Mouse (Mus musculus): Measurements from ENCODE around the gene Spon1.

The Spon1 gene

DNA sequence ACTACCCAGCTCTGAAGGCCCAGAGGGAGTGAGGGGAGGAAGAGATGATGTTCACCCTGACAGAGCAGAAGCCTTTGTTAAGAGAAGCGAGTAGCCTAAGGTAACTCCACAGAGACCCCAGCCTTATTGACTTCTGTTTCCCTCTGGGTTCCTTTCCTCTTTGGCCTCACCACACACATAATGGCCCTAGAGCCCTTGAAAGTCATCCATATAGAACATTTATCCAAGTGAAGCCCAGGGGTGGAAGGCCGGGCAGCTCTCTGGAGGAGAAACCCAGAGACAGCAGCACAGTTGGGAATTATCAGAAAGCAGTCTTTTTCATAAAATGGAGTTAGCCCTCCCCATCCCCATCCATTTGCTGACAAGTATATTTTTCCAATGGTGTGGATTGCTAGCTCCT, 75.7 kb downstream of the Spon1 start:
- no peak for DNase-seq (ENCODE audit: low spot score in 2 of 2)

DNA sequence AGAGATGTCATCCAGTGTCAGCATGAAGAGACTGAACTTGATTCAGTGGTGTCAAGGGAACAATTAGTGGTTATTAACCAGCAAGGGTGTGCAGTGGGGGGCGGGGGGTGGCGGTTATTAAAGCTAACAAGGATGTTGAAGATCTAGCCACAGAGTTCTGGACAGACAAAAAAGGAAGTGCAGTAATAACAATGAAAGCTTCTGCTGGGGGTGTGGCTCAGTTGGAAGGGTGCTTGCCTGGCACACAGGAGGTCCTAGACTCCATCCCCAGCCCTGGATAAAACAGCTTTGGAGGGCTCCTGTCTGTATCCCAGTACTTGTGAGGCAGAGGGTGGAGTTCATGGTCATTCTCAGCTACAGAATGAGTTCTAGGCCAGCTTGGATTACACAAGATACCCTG, 77.4 kb downstream of the Spon1 start:
- no peak for DNase-seq (ENCODE audit: low spot score in 2 of 2)

DNA sequence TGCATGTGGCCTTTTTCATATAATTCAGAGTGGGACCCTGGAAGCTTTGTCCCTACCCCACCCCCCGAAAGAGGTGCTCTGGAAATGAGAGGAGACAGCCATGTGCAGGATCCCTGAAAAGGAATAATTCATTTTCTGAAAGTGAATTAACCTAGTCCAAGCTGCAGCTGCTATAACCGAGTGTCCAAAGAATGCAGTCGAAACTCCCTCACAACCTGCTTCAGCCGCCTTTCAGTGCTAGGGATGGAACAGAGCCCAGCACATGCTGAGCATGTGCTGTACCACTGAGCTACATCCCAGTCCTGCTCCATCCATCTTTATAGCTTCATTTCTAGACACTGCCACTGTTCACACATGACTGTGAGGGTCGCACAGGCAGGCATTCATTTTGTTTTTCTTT, 79.4 kb downstream of the Spon1 start:
- no peak for DNase-seq (ENCODE audit: low spot score in 2 of 2)

DNA sequence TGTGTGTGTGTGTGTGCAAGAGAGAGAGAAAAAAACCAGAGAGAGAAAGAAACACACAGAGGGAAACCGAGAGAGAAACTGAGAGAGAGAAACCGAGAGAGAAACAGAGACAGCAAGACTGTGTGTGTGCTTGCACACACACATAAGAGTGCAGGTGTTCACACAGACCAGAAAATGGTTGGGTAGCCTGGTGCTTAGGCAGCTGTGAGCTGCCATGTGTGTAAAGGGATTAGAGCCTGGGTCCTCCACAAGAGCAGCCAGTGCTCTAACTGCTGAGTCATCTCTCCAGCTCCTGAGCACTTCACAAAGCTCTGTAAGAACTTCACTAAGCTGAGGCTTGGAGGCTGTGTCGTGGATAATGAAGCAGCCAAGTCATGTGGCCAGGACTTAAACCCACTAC, 80.8 kb downstream of the Spon1 start:
- DNase-seq (ENCODE audit: low spot score in 2 of 2): no peak

DNA sequence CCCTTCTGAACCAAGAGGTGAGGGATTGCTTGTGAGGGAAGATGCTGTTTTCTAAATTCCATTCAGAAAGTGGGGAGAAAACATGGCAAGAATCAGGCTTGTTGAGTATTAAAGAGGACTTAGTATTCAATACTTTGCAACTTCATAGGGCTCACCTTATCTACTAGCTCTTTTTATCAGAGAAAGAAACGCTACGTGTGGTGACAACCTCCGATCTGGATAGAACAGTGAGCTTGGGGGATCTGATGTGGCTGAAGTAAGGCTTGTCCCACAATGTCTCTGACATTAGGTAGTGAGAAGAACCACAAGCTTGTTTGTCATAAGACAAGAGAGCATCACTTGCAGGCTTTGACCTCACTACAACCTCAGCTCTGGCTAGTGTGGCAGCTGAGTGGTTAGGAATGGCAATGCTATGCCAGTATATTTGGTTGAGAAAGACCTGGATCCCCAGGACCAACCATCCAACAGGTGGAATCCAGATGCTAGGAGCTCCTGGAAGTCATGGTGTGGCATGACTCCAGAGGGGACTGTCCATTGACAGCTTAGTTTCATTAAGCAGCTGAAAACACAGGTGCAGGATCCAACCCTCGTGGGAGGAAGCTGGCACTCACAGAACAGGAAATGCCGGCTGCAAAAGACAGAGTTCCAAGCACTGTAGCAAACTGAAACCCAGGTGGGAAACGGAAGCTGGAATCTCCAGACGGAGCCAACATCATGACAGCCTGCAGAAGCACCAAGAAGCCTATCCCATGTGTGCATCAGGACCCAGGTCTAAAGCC, 81.4 kb downstream of the Spon1 start:
- no peak for DNase-seq (ENCODE audit: low spot score in 2 of 2)

DNA sequence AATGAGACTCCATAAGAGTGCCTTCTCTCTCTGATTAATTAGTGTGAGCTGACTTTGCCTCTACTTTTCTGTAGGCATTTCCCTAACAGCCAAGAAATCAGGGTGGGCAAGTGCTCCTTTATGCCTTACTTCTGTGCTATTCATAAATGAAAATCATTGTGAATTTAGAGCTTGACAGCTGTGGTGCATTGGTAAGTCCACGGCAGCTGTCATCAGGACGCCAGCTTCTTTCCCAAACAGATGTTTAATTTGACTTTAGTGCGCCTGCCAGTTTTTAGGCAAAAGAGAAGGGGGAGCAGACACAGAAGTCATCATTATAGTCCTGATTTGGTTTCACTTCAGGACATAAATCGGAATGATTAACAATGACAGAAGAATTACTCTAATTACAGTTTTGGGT, 84.6 kb downstream of the Spon1 start:
- DNase-seq (ENCODE audit: low spot score in 2 of 2): no peak

DNA sequence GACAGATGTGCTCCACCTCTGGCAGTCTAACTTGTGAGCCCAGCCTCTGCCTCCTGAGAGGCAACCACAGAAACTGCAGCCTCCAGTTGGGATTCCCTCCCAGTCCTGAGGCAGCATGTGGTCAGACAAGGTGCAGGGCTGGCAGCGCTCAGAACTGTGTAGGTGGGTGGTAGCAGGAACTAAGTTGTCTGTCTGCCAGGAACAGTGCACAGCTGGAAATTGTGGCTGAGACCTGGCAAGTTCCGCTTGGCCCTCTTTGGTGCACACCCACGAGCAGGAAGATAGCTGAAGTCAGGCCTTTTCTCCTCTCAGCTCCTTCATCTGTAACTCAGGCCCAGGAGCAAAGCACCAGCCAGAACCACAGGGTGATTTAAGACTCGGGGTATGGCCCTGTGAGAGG, 89.6 kb downstream of the Spon1 start:
- DNase-seq (ENCODE audit: low spot score in 2 of 2): no peak

DNA sequence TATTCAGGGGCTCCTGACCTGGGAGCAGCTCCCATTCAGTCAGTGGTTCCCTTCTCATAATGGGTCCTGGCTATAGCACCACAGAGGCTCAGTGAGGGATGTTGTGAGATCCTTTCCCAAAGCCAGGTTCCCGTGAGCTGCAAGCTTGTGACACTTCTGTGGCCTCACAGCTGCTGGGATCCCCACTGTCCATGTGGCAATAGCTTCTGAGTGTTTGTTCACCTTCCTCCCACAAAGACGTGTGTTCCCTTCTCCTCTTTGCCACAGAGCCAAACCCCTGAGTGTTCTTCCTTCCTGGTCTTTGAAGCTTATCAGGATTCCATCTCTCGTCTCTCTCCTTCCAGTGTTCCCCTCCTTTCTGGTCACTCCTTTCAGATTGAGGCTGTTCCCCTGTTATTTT, 90.3 kb downstream of the Spon1 start:
- no peak for DNase-seq (ENCODE audit: low spot score in 2 of 2)

DNA sequence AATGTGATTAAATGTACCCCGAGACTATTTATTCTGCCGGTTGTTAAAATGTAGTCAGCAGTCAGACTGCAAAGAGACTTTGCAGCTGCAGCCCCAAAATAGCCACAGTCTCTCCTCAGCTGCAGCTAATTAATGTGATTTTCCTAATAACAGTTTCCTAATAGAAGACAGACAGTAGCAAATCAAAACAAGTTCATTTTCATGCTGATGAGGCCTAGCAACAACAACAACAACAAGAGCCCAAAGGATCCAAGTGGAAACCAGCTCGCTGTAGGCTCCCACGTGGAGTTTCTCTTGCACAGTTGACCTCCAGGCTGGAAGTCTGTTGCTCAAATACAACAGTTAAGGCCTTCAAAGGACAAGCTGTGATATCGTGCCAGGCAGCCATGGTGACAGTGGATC, 93.7 kb downstream of the Spon1 start:
- DNase-seq (ENCODE audit: low spot score in 2 of 2): no peak

DNA sequence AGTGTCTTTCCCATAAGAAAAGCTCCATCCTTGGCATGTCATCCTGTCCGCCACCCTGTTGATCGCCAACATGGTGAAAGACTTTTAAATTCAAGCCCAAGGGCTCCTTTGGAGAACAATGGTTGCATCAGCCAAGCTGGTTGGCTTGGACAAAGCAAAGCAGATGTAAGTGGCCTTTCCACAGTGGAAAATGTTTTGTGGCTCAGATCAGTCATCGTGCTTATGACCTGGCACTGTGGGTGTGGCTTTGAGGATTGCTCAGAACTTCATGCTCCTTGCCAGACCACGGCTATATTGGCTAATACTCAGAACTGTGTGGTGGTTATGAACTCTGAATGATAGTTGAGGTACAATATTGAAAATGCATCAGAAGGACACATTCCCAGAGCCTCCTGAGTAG, 96.2 kb downstream of the Spon1 start:
- DNase-seq (ENCODE audit: low spot score in 2 of 2): no peak

DNA sequence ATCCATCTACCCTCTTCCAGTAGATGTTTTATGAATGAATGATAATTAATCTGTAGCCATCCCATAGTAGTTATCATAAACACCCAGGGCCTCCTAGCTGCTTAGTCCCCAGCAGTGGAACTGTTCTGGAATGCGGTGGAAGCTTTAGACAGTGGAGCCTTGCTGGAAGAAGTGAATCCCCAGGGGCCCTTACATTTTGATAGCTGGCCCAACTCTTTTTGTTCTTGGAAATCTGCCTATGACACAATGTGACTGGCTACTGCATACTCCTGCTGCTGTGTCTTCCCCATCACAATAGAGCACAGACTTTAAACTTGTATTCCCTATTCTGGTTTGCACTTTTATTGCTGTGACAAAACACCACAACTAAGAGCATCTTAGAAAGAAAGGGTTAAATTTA, 107.0 kb downstream of the Spon1 start:
- no peak for DNase-seq (ENCODE audit: low spot score in 2 of 2)

DNA sequence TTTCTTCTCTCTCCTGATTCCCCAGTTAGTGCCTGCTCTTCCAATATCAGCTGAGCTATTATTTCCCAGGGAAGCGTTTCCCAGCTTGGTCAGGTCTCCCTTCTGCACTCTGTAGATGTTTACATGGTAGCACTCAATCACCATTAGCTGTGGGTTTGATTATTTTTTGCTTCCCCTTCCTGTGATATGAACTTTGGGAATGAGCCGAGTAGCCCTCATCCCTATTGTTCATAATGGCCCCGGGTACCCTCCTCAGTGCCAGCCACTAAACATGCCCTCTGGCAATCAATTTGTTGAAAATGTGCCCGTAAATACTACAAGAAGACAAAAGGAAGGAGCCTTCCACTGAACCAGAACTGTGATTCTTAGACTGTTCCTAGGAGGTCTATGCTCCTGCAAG, 111.7 kb downstream of the Spon1 start:
- DNase-seq (ENCODE audit: low spot score in 2 of 2): no peak

DNA sequence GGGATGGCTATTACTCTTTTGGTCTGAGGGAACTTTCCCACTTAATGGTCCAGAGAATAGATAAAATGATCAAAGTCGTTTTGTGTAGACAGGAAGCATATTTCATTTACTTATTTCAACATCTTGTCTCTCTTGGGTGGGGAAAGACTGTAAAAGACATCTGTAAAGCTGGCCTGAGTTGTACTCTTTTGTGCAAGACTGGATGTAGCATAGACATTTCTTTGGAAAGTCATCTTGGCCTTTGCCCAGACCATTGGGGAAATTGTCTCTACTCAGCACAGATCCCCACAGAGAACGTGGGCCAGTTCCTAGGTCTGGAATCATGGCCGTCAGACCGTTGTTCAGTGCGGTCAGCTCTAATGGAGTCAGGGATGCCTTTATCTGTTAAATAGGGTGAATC, 112.1 kb downstream of the Spon1 start:
- DNase-seq (ENCODE audit: low spot score in 2 of 2): no peak

DNA sequence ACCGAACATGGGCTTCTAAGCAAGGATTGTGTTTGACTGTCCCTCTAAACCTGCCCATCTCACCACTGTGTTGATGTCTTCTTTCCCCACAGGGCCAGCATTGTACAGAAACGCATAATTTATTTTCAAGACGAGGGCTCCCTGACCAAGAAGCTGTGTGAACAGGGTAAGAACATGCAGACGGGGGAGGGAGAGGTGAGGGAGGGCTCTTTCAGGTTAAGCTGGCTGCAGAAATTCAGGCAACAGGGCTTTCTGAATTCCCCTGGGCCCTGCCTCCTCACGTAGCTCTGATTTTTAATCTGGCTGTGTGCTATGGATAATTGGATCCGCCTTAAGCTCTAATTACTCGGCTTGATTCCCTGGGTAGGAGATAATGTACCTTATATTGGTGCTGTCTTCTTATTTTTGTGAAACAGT, 113.3 kb downstream of the Spon1 start:
- no peak for DNase-seq (ENCODE audit: low spot score in 2 of 2)

DNA sequence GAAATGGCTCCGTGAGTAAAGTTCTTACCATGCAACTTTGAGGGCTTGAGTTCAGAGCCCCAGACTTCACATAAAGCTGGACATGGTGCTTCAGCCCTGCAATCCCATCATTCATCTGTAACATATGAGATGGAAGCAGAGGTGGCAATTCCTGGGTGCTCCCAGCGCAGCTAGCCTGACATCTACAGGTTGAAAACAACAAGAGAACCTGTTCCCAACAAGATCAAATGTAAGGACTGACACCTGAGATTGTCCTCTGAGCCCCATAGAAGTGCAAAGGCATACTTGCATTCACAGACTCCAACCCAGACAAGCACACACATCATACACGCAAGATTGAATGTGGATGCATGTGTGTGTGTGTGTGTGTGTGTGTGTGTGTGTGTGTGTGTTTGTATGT, 114.2 kb downstream of the Spon1 start:
- DNase-seq (ENCODE audit: low spot score in 2 of 2): no peak

DNA sequence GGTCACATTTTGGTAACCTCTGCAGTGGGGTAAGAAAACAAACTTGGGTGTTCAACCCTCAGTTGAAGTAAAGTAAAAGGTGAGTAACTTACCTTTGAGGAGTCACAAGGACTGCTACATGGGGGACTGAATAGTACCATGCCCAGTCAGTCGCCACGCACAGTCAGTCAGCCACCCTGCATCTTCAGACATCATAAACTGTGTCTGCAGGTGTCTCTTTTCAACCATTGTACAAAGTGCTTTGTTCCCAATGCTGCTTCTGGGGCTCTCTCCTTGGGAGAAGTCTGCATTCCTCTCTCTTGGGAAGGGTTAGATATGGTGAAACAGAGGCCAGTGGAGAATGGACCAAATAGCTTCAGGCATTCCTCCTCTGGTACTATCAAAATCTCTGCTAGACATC, 125.0 kb downstream of the Spon1 start:
- DNase-seq (ENCODE audit: low spot score in 2 of 2): no peak

DNA sequence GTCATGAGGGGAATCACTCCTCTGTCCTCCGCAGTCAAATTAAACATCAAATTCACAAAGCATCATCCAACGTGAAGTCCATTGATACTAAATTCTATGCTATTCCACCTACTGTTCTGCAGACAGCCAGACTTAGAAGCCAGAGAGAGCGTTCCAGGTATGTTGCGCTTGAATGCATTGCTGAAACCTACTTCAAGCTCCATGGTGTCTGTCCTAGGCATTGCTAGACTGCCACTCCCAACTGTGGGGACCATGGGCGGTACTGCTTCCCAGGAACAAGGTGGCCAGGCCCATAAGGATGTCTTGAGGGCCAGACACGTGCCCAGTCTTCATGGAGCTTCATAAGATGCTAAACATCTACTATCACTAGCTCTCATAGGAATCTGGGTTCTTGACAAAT, 125.7 kb downstream of the Spon1 start:
- no peak for DNase-seq (ENCODE audit: low spot score in 2 of 2)

DNA sequence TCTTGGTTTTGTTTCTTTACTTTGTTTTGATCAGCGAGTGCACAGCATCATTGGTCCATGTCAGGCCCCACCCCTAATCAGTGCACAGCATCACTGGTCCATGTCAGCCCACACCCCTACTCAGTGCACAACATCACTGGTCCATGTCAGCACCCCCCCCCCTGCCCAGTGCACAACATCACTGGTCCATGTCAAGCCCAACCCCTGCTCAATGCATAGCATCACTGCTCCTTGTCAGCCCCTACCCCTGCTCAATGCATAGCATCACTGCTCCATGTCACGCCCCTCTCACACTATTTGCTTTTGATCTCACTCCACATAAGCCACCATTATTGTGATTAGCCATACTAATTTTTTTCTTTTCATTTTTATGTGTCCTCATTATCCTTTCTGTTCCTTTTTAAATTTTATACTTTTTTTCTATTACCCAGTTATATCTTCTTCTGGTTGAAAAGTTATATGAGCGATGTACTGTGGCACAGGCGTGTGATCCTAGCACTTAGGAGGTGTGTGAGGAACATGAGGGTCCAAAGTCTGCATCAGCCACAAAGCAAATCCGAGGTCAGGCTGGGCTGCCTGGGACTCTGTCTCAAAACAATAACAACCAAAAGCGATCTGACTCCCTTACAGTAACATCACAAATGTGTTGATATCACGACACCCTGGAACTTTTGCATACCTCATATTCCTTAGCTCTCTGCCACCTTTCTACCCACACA, 128.3 kb downstream of the Spon1 start:
- no peak for DNase-seq (ENCODE audit: low spot score in 2 of 2)

DNA sequence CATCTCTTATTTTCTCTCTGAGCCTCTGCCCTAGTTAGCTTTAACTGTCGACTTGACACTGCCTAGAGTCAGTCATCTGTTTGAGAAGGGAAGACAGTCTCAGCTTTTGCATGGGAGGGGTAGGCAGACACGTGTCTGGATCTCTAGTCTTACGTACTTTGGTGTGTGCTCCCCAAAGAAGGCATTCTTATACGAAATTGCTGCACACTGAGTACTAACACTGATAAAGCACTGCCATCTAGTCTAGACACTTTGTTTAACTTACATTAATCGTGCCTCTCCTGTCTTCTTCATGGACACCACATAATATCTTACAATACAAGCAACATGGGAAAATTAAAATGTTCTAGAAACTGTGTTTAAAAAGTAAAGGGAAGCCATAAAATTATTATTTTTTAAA, 129.5 kb downstream of the Spon1 start:
- no peak for DNase-seq (ENCODE audit: low spot score in 2 of 2)

DNA sequence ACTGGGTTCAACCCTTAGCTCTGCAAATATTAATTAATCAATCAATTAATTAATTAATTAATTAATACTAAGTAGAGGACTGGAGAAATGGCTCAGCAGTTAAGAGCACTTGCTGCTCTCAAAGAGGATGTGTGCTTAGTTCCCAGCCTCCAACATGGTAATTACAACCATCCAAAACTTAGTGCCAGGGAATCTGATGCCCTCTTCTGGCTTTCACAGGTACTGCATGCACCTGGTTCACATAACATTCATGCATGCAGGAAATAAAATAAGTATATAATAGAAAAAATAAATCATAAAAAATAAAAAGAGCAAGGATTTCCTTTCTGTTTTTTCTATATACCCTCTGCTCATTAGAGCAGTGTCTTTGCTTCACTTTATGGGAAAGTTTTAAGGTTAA, 132.6 kb downstream of the Spon1 start:
- no peak for DNase-seq (ENCODE audit: low spot score in 2 of 2)

DNA sequence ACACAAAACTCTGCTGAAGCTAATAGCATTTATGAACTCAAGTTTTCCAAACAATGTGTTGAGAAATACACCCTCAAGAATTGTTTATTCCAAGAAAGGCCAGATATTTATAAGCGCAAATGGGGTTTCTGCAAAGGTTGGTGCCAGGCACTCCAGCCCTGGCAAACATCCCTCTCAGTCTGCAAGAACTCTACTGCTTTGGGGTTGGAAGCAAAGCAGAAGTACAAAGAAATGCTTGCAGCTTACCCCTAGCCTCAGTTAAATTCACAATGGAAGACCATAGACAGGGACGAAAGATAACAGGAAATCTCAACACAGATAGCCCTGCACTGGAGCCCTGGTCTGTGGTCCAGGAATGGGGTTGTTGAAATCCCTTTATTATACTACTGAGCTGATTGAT, 135.7 kb downstream of the Spon1 start:
- DNase-seq (ENCODE audit: low spot score in 2 of 2): no peak

DNA sequence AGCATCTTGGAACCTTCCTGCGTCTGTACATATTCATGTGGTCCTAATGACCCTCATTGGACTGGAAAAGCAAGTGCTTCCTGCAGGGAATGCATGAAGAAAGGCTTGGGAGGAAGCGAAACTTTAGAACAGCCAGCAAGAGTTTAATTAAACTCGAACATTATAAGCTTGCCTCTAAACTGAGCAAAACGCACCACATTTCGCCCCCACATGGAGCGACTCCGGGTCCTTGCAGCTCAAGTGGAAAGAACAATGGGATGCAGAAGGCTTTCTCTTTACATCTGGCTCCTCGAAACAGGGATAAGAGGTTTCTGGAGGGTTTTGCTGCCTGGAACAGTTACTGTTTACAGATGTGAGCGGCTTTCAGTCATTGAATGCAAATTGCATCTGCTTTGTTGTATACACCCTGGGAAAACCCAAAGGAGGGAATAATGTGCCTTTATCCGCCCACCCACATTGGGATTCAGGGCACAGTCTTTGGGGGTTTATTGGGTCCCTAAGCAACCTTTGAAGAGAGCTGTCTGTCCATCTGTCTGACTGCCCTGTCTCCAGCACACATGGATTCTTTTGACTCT, 136.2 kb downstream of the Spon1 start:
- DNase-seq (ENCODE audit: low spot score in 2 of 2): no peak

DNA sequence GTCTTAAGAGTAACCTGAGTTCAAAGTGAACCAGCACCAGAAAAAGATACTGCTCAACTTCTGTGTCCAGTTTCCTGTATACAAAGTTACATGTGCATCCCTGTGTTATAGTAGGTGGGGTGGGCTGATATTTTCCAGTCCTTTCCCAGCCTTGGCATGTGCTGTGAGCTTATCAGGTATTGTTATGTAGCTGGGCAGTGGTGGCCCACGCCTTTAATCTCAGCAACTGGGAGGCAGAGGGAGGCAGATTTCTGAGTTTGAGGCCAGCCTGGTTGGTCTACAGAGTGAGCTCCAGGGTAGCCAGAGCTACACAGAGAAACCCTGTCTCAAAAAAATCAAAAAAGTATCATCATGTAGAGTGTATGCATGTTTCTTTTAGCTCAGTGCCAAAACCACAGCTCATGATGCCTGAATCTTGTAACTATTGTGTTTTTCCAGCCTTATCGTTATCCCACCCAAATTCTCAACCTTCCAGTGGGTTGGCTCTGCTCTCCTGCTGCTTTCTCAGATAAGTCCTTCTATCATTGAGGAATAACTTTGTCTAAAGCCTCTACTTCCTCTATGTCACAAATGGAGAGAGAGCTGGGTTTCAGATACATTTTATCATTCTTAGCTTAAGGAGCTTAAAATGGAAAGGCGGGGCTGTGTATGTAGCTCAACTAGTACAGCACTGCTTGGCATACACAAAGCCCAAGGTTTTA, 137.5 kb downstream of the Spon1 start:
- DNase-seq (ENCODE audit: low spot score in 2 of 2): no peak

Data from frontal cortex, postnatal 10 days (tissue).